Mouse (Mus musculus) cerebellum, adult 18-20 months (tissue): Measurements from ENCODE around the gene Tab1.

Source experiments
- DNase-seq, 2 experiments: peaks; one replicate each; pipeline ENCODE4 v3.0.0; 2021

Gene Tab1

DNA sequence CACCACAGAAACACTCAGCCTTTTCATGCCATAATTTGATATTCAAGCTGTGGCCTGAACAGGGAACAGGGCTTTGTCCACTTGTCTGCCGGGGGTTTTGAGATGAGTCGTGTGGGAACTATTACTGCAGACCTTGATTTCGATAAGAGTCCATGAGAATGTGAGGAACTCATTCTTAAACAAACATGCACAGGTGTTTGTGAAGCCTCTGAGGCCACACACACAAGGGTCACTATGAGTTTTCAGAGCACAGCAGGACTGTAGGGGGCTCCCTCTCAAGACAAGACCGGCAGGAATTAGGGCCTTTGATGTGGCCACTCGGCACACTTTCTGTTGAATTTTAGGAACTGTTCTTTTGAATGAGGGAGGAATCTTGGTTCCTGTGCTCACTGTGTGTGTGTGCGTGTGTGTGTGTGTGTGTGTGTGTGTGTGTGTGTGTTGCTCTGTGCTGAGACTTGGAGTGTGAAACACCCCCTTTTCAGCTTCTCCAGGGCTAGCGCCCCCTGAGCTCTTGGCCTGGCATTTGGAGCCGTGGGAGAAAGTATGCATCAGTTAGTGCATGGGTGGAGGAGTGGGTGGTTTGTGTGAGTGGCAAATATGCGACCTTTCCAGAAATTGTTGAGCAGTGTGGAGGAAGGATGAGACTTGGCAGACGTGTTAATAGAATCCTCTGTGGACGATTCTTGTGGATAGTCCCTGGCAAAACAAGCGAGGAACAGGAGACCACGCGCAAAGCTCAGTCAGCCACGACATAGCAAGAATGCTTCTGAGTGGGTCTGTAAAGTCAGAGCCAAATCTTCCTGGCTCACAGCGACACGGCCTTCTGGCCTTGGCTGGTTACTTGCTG lies 5.2 kb downstream of the Tab1 start:
- no peak for DNase-seq

DNA sequence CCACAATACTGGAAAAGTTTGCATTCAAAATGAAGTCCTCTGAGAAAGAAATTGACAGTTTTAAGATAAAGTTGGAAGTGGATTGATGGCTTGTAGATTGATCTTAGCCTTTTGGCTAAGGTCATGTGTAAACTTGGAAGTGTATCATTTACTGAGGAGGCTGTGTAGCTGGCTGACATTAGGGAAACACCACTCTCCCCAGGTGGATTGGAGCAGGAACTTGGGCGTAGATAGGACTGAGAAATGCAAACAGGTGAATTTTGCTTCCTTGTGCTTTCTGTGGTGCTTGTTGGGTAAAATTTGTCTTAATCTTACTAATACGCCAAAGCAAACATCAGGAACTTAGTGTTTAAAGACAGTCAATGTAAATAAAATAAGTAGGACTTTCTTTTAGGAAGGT lies 7.4 kb downstream of the Tab1 start:
- no peak for DNase-seq

DNA sequence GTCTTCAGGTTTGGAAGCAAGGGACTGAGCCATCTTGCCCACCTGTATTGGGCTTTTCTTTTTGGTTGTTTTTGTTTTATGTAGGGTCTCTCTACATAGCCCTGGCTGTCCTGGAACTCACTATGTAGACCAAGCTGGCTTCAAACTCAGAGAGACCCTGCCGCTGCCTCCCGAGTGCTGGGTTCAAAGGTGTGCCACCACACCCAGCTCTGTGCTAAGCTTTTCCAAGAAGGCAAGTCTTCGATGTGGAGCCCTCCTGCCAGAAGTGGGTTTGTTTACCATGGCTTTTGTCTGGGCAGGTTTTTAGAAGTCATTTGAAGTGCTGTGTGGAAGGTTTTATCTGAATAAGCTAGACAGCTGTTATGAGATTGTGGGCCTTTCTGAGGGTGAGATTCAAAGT lies 8.0 kb downstream of the Tab1 start:
- no peak for DNase-seq

DNA sequence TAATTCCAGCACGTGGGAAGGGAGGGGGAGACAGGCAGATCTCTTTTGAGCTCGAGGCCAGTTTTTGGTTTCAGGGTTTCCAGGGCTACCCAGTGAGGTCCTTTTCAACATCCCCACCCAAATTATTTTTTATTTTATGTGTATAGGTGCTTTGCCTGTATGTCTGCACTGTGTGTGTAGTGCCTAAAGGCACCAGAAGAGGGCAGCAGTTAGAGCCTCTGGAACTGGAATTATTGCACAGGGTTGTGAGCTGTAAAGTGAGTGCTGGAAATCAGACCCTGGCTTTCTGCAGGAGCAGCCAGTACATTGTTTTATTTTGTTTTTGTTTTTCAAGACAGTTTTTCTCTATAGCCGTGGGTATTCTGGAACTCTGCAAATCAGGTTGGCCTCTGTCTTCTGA lies 9.2 kb downstream of the Tab1 start:
- DNase-seq = no peak

DNA sequence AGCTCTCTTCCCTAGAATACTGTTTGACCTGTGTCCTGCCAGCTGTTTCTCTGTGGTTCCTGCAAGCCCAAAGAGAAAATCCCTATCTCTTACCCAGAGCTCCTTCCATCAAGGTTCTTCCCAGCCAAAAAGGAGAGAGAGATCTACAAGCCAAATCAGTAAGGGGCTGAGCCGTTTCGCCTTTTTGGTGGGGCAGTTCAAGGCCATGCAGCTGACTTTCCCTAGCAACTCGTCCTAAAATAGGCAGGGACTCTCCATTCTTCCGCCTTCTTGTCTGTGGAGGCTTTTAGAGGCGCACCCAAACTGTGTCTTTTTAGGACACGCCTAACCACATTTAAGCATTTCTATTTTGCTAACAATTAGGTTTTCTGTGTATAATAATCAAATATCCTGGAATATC lies 10.8 kb downstream of the Tab1 start:
- no peak for DNase-seq

DNA sequence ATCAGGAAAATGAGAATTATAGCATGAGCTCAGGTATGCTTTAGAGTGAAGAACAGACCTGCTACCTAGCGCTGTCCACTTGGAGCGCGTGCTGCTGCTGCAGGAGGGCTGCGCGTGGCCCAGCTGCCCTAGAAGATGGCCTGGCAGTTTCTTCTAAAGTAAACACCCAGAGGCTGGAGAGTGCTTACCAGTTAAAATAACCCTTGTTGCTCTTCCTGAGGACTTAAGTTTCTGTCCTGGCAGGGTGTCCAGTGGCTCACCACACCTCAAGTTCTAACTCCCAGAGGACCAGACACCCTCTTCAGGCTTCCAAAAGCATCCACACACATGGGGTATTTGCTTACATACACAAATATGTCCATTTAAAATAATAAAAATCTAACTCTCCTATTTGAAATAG lies 12.5 kb downstream of the Tab1 start:
- no peak for DNase-seq

DNA sequence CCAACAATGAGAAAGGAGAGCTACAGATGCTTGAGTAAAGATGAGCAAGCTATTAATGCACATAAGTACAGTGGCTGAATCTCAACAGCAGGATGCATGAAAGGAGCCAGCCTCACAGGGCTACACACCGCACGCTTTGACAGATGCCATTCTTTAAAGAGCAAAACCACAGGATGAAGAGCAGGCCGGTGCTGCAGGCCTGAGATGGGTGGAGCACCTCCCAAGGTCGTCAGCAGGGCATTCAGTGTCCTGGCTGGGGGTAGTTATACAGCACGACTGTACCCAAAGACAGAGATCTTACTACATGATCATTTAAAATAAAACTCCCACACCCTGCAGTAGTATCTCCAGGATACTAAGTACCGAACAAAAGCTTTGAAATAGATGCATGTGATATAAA lies 13.2 kb downstream of the Tab1 start:
- no peak for DNase-seq

DNA sequence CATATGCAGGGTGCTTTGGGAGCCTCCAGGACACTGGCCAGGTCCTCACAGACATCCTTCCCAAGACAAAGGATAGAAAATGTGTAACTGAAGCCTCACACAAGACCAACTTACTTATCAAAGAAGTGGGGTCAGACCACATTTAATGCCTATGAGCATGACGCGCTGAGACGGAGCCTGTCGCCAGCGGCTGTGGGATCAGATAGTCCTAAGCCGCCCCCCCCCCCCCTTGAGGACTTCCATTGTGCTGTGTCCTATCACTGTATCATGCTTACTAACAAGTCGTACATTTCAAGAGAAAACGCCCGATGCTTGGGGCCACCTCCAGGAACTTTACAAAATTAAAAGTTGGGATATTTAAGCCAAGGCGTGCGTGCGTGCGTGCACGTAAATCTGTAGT lies 14.2 kb downstream of the Tab1 start:
- no peak for DNase-seq

DNA sequence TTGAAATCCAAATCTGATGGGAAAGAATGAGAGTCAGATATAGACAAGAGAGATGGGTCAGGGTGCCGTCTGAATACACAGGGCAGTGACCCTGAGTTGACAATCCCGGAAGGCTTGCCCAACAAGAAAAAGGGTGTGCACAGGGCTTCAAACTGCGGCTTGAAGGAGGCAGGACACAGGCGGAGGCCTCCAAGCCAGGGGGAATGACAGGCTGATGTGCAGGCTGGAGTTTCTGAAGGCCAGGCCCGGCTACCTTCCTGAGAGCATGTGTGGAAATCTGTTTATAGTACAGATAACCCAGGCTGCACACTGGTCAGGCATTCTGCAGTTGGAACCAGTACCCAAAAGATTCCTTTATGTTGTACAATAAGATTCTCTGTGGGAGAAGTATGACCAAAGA lies 14.6 kb downstream of the Tab1 start:
- DNase-seq = no peak

DNA sequence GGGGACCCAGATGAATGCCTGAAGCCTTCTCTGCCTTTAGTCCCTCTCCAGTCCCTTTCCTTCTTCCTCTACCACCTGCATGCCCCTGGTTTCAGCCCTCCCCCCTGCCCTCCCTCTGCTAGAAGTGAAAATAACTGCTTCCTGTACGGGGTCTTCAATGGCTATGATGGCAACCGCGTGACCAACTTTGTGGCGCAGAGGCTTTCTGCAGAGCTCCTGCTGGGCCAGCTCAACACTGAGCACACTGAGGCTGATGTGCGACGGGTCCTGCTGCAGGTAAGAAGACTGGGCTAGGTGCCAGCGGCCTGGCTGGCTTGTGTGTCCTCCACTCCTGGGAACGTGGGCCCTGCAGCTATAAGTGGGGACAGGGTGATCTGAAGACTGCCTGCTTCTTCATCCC lies 15.6 kb downstream of the Tab1 start:
- no peak for DNase-seq

DNA sequence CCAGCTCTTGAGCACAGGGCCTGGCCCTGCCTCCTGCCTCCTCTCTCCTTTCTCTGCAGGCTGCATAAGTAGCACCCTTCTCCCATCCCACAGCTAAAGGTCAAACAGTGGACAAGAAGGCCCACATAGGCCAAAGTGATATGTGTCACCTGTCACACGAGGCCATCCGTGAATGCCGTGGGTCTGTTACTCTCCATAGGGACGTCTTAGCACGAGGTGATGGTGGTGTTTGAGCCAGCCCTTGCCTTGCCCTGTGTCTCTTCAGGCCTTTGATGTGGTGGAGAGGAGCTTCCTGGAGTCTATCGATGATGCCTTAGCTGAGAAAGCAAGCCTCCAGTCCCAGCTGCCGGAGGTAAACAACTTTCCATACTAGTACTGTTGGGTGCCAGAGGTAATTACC lies 16.6 kb downstream of the Tab1 start:
- no peak for DNase-seq

DNA sequence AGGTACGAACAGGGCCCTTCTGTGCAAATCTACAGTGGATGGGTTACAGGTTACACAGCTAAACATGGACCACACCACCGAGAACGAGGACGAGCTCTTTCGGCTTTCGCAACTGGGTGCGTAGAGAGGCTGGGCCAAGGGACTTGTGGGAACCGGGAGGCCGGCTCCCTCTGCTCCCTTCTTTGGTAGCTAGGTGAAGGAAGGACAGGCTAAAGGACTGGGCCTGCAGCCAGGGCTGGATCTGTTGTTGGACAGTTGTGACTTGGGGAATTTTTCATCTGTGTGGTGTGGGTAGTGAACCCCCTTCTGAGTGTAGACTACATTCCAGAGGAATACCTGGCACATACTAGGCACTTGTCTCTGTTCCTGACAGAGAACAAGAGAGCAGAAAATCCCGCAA lies 19.7 kb downstream of the Tab1 start:
- DNase-seq = no peak

DNA sequence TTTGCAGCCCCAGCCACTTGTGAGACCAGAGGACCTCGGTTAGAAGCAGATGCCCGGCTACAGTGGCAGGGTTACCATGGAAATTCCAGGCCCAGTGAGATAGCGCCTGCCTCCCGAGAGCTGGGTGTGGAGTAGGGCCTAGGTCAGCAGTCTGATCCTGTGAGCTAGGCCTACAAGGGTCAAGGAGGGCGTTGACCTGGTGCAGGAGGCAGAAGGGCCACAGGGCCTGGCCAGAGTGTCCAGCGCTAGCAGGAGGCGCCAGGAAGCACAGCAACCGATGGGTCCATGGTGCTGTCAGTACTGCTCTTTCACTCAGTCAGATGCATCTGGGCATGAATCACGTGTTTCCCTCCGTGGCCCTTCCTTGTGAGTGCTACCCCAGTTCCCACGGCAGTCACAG lies 20.8 kb downstream of the Tab1 start:
- DNase-seq = no peak

DNA sequence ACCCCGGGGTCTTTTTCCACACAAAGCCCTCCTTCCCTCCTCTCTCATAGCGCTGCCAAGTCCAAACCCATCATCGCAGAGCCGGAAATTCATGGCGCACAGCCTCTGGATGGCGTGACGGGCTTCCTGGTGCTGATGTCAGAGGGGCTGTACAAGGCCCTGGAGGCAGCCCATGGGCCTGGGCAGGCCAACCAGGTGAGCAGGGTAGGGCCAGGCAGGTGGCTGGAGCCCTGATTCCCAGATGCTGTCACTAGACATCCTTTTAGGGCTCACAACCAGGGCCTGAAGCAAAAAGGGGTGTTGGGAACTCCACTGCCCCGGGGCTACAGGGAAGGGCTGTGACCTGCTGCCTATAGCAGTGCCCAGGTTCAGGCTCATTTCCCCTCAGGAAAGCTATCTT lies 22.8 kb downstream of the Tab1 start:
- no peak for DNase-seq

DNA sequence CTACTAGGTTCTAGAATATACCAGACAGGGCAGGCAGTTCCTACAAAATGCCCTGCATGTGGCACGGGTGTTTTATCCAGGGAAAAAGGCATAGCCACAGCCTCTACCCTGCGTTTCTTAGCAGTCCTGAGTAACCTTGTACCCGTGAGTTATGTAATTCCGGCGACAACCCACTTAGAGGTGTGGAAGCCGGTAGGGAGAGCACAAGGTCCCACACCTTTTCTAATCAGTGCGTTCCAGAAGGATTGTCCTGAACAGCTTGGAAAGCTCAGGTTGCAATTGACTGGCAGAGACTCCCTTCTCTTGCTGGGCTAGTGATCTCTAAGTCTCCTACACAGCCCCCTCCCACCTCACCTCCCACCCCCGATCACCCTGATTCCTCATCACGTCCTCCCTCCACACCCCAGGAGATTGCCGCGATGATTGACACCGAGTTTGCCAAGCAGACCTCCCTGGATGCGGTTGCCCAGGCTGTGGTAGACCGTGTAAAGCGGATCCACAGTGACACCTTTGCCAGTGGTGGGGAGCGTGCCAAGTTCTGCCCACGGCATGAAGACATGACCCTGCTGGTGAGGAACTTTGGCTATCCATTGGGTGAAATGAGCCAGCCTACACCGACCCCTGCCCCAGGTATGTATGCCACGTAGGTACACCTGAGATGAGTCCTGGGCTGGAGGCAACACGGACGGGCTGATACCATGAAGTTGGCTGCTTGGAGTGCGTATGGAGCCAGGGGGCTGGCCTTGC lies 24.4 kb downstream of the Tab1 start:
- no peak for DNase-seq

DNA sequence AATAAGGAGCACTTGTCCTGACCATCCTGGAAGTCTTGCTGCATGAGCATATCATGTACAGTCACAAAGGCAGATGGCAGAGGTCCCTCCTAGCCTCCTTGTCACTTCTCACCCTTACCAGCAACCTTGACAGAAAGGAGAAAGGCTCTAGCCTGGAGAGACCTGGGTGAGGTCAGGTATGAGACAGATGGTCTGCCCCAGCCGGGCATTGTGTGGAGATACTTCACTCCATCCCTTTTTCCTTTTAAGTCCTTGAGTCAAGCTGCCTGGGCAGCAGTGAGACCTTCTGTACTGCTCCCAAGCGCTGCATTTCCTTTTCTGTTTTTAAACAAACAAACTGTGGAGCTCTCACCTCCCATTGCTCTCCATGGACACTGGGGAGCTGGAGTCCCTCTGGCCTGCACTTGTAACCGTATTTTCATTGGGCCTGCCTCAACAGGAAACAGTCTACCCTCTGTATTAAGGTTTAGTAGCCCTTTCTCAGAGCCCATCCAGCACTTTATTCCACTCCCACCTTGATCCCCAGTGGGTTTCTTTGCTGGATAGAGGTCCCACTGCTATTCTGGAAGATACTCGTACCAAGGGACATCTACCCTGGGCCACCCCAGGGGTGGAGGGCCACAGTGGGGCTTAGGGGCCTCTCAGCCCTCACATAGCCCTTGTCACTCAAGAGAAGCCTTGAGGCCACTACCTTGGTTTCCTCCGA lies 25.2 kb downstream of the Tab1 start:
- DNase-seq = no peak

DNA sequence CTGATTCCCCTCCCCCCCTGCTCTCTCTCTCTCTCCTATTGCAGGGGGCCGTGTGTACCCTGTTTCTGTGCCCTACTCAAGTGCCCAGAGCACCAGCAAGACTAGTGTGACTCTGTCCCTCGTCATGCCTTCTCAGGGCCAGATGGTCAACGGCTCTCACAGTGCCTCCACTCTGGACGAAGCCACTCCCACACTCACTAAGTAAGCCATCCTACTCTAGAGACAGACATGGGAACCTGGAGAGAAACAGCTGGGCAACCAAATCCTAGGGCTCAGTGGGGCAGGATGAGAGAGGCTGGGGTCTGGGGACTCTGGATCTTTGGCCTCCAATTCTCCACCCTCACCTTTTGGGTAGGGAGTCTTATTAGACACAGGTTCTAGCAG lies 25.8 kb downstream of the Tab1 start:
- no peak for DNase-seq

DNA sequence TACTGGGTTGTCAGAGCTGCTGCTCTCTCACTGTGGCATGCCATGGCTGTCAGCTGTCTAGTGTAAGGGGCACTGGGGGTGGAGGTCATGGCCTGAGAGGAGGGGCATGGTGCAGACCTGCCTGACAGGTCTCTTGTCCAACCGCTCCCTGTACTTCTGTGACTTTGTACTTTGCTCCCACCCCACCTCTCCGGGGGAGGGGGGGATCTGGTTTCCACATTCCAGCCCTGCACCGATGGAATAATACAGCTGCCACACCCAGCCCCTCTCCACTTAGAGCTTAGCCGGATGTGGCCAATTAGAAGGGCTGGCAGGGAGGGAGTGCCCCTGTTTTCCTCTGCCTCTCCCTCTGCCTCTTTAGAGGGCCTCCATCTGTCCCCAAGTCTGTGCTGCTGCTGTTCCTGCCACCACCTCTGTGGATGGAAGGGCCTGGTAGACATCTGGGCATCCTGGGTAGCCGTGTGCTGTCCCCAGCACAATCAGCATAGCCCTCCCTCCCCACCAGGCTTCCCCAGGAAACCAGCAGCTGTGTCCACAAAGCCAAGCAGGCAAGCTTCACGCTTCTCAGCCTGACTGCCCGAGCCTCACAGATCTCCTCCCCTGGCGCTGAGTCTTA lies 26.5 kb downstream of the Tab1 start:
- DNase-seq = no peak

DNA sequence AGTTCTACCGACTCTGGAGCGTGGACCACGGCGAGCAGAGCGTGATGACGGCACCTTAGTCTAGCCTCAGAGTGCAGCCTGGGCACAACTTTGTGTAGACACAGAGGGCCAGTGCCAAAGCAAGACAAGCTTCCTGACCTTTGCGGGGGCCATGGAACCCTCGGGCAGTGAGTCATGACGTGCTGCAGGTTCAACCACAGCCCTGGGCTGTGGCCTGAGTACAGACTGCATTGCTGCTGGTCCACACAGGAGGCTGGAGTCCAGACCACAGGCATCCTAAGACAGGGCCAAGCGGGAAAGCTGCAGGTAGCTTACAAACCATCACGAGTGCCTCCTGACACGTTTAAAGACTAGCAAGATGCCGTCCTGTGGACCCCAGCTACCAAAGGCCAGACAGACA lies 27.3 kb downstream of the Tab1 start:
- no peak for DNase-seq

DNA sequence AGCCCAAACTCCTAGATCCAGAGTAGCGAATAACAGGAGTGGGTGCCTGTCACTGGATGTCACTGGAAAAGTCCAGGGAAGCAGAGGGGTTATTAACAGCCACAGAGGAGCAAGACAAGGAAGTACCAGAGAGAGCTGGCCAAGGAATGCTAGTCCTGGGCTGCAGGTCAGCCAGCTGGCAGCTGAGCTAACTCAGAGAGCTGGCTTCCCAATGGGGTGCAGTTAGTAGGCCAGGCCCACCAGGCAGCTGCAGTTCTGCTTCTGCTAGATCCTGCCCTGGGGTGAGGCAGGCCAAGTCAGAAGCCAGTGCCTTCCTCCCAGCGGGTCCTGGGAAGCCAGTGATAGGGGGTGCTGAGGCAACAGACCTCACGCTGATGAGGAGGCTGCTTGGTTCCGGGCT lies 27.8 kb downstream of the Tab1 start:
- DNase-seq = peak; percentile 49 to 55

DNA sequence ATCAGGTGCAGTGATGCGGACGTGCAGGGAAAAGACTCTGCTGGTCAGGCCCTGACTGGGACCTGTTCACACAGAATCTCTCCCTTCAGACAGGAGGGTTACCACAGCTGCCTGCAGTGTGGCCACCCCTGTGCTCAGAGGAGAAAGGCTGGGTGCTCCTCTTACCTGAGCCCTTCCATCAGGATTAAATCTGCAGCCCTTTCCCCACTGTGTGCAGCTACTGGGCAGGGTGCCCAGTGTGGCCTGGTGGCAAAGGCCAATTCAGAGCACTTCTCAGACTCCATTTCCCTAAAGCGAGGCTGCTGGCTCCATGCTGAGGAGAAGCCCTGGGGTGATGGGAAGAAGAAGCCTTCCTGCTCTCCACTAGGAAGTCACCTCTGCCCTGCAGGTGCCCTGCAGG lies 28.3 kb downstream of the Tab1 start:
- DNase-seq = no peak

DNA sequence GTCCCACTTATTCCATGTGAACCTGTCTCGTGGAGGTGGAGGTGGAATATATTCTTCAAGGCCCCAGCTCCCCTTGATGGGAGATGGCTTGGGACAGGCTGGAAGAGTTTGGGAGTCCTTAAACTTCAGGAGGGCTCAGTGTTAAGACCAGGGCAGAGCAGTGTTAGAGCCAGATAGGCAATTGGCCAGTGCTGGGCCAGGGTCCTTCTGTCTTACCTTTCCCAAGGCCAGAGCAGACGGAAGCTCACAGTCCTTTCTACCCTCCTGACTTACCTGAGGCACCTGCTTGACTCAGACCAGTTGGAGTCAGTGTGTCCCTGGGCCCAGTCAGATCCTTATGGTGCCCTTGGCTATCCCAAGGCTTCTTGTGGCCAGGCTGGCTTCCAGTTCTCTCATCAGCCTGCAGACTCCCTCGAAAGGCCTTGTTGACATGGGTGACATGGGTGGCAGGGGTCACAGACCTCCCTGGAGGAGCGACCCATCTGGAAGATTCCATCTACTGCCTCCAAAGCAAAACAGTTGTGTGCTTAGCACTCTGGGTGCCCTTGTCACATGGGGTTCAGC lies 29.6 kb downstream of the Tab1 start:
- peak in 1 of 2 experiments; percentile 47 for DNase-seq

DNA sequence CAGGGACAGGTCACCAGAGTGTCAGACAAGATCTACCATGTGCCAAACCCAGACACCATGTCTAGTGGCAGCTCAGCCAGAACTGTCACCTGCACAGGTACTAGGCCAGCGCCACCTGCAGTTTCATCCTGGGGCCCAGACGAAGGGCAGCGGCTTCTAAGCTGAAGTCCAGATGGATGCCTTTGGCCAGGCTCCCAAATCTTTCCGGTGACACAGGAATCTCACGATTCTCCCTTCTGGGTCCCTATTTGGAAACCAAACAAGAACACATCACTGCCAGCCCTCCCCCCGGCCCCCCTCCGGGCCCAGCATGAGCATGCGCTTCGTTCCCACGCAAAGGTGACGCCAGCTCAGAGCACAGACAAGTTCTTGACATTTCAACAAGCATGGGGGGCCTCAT lies 30.3 kb downstream of the Tab1 start:
- DNase-seq = peak; percentile 97 to 98
